Mouse (Mus musculus): ENCODE measurements around the gene Oscar. TPM values are rescaled to one million over a fixed set of nuclear protein-coding genes. Genes with fewer than 3 reads are reported as not detected.

The Oscar gene
- polyA plus RNA-seq (2015; fragmentation: Nextera tagmentation; extraction: Ambion mirVana) = not detected in 2 replicates

DNA sequence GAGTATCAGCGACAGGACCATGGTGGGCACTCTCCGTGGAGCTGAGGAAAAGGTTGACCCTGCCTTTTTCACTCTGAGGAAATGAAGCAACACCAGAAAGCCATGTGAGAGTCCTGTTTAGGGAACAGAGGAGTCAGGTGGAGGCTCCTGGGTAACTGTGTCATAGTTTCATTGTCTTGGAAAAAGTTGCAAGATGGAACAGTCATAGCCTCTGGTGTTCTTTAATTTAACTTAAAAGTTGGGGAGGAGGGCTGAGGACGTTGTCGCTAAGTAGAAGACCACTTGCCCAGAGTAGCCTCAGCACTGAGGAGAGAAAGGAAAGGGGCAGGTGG lies at the start of gene Oscar:
Gene Oscar (minus strand): TSS at position 101 of the 332 bp plus-strand sequence.

DNA sequence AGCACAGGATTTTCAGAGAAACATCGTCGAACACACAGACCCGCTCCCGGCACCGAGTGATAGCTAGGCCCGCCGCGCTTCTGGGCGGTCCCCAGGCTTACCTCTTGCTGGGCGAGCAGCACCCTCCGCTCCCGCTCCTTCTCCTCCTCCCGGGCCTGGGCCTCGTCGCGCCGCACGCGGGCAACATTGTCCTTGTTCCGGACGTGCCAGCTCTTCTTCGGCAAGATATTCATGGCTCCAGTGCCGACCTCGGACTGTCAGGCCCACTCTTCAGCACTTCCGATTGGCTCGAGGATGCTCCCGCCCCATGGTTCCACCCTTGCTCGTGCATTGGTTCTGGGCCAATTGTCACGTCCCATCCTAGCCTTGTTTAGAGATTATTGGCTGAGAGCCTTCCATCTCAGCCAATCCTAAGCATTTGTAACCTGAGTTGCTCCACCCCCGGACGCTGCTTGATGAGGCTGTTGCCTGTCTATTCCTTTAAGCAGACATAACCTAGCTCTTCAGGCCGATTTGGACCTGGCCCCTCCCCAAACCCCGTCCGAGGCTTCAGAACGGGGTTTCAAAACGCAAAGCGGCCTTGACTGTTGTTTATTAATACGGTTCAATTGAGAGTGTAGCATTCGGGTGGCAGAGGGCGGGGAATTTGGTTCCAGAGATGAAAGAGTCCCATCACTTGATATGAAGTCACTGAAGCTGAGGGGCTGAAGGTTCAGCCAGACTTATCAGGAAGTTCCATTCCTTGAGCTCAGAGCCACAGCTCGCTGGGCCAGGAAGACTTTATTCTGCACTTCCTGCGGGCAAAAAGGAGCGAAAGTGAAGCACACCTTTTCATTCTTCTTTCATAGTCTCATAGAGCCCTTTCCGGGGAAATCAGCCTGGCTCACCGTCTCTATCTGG lies 49.5 kb upstream of the Oscar start, which contains the start of gene Leng1:
Gene Leng1 (minus strand): TSS at position 626 of the 900 bp plus-strand sequence.

DNA sequence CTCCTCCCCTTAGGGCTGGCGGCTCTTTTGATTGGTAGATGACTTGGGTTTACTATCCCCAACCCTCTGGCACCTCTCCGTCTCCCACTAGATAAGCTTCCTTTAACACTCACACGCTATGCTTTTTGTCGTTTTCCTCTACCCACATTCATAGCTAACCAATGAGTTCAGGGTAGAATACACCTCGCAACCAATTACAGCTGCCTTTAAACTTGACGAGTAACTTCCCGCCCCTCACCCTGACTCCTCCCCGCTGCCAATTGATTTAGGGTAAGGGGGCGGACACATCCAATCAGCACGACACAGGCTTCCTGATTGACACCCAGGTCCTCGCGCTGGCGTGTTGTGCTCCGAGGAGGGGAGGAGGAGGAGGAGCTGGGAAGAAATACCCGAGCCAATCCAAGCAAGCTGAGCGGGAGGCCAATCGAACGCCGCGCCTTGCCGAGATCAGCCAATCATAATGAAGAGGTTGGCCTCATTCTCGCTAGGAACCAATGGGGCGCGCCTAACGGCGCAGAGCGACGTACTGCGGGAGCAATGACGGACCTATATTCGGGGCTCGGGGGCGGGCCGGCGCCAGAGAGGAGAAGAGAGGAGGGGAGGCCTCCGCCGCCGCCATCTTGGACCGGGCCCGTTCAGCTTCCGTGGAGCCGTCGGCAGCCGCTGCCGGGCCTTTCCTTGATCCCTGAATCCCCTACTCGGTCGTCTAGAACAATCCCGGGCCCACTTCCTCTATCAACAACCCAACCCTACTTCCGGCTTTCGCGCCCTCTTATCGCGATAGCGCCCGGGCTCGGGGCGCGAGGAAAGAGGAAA lies 28.9 kb upstream of the Oscar start, which contains the start of gene Cnot3:
Gene Cnot3 (plus strand): TSS at position 597 of the 816 bp plus-strand sequence.

DNA sequence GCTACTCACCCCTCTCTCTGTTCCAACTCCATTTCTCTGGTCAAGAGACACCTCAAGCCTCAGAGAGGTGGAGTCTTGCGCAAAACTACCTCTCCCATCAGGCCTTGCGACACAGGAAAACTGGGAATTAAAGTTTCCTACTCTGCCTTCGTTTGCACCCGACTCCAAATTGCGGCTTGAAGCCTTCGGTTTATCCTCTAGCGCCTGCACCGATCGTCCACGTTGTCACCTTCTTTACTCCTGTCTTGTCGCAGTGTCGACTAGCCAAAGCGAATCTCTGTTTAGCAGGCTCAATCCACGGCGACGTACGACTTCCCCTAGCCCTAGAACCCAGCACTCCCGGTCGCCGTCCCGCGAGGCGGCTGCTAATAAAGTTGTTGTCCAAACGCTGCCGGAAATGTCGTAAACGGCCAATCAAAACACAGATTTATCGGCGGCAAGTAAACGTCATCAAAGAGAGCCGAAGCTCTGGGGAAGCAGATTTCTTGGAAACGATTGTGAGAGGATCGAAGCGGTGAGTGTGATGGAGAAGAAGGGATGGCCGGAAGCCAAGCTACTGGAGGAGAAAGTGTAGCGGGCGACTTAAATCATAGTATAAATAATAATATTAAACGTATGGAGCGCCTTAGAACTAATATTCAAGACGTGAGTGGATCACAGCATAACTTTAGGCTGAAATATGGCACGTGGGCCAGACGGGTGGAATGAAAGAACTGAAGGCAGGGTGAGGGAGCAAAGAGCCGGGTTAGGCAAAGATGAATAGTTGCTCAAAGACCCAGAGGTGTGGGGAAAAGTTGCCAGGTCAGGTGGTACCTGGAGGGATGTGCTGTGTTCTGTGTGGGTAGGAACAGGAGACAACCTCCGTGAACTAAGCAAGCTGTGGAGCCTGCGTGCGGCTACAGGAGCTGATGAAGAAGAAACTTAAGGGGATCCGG lies 13.9 kb upstream of the Oscar start, which contains the start of the genes Tfpt and Prpf31:
Gene Tfpt (minus strand): TSS at position 387 of the 935 bp plus-strand sequence.
Gene Prpf31 (plus strand): TSS at position 443 of the 935 bp plus-strand sequence.

DNA sequence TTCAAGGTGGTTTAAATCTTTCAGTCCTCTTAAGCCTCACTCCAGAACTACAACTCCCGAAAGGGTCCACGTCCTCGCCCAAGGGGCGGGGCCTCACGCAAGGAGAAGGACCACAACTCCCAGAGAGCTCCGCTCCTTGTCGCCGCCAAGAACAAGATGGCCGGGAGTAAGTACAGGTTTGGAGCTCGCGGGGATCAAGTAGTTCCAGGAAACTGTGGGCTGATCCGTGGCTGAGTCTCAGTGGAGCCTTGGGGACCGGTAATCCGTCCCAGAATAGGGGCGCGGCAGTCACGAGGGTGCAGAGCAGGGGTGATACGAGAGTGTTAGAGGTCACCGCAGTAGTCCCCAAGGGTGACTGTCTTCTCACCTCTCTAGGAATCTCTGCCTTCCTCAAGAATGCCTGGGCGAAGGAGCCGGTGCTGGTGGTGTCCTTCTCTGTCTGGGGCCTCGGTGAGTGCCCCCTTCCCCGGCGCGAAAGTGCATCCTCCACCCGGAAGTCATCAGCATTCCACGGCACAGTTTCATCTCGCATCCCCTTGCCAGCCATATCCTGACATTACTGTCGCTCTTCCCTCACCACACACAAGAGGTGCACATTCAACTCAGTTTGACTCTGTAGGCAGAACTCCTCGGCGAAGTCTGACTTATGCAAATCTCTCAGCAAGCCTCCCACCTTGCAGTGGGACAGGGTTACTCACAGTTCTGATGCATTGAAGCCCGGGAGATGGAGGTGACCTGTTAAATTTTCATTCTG lies 1.5 kb upstream of the Oscar start, which contains the start of gene Ndufa3:
Gene Ndufa3 (plus strand): TSS at position 132 of the 754 bp plus-strand sequence.

Other genes starting within 250 kb of the Oscar start
- not detected in 2 replicates for gene Cacng8, start 225.5 kb downstream of the Oscar start, polyA plus RNA-seq (2015; fragmentation: Nextera tagmentation; extraction: Ambion mirVana)
- gene Cacng6, start 192.0 kb downstream of the Oscar start, polyA plus RNA-seq (2015; fragmentation: Nextera tagmentation; extraction: Ambion mirVana) = not detected in 2 replicates
- gene Tarm1, start 113.5 kb downstream of the Oscar start, polyA plus RNA-seq (2015; fragmentation: Nextera tagmentation; extraction: Ambion mirVana) = 2.9 and 3.5 TPM in 2 replicates
- 365 and 377 TPM in 2 replicates for gene Ndufa3, start 1.2 kb upstream of the Oscar start, polyA plus RNA-seq (2015; fragmentation: Nextera tagmentation; extraction: Ambion mirVana)
- gene Tfpt, start 13.8 kb upstream of the Oscar start, polyA plus RNA-seq (2015; fragmentation: Nextera tagmentation; extraction: Ambion mirVana) = 14.6 TPM in 2 replicates
- 54.2 and 55.9 TPM in 2 replicates for gene Prpf31, start 13.8 kb upstream of the Oscar start, polyA plus RNA-seq (2015; fragmentation: Nextera tagmentation; extraction: Ambion mirVana)
- 29.6 and 34.3 TPM in 2 replicates for gene Cnot3, start 29.1 kb upstream of the Oscar start, polyA plus RNA-seq (2015; fragmentation: Nextera tagmentation; extraction: Ambion mirVana)
- 7.4 and 7.7 TPM in 2 replicates for gene Leng1, start 49.7 kb upstream of the Oscar start, polyA plus RNA-seq (2015; fragmentation: Nextera tagmentation; extraction: Ambion mirVana)
- 6.9 and 8.2 TPM in 2 replicates for gene Tmc4, start 61.4 kb upstream of the Oscar start, polyA plus RNA-seq (2015; fragmentation: Nextera tagmentation; extraction: Ambion mirVana)
- 46.3 and 65.6 TPM in 2 replicates for gene Tsen34, start 76.7 kb upstream of the Oscar start, polyA plus RNA-seq (2015; fragmentation: Nextera tagmentation; extraction: Ambion mirVana)
- 21.7 and 28.8 TPM in 2 replicates for gene Mboat7, start 77.4 kb upstream of the Oscar start, polyA plus RNA-seq (2015; fragmentation: Nextera tagmentation; extraction: Ambion mirVana)
- gene Rps9, start 87.8 kb upstream of the Oscar start, polyA plus RNA-seq (2015; fragmentation: Nextera tagmentation; extraction: Ambion mirVana) = 1,500 and 1,551 TPM in 2 replicates
- 18.7 and 25.6 TPM in 2 replicates for gene Pirb, start 104.2 kb upstream of the Oscar start, polyA plus RNA-seq (2015; fragmentation: Nextera tagmentation; extraction: Ambion mirVana)
- gene Gm15448, start 209.5 kb upstream of the Oscar start, polyA plus RNA-seq (2015; fragmentation: Nextera tagmentation; extraction: Ambion mirVana) = 0.70 and 1.2 TPM in 2 replicates
- gene Pira2, start 228.9 kb upstream of the Oscar start, polyA plus RNA-seq (2015; fragmentation: Nextera tagmentation; extraction: Ambion mirVana) = 7.2 and 10.1 TPM in 2 replicates